Mouse (Mus musculus): Measurements from ENCODE around the gene Gdap2. TPM values are rescaled to one million over a fixed set of nuclear protein-coding genes. Genes with fewer than 3 reads are reported as not detected.

Gene Gdap2
- 7.6 and 8.1 TPM in 2 replicates for polyA plus RNA-seq (2012; rRNA removed)

GRCm38 (mm10) chr3:100162315-100163105 is at the start of gene Gdap2, which contains the start of gene Wdr3:
Gene Gdap2 (plus strand): TSS chr3:100162381.
Gene Wdr3 (minus strand): TSS chr3:100162407.
- no peaks in the 10 kb centered on the region for H3K27me3 ChIP-seq (ENCODE audit: control insufficient read depth, insufficient read depth, low read length)
- peaks cover 6% of the 10 kb centered on the region; the same call in 1 of the 2 replicates for H3K4me1 ChIP-seq (ENCODE audit: control insufficient read depth, insufficient read depth, insufficient read length)
- under 1% methylated on average over 55 of the region's 55 CpGs for WGBS
- no peak for TF ChIP-seq CTCF (IDR thresholded peaks at IDR 0.05; ENCODE audit: extremely low read depth, insufficient read depth, insufficient read length, insufficient replicate concordance)
- TF ChIP-seq POLR2A (IDR thresholded peaks at IDR 0.05; ENCODE audit: low read depth, low read length) = peak; percentile 87
- H3K36me3 ChIP-seq (ENCODE audit: control insufficient read depth, insufficient read depth, low read length) = peaks cover 14% of the 10 kb centered on the region
- peak within 1 kb of the TSS; percentile 89 for H3K4me3 ChIP-seq (ENCODE audit: extremely low read depth, insufficient read depth, insufficient read length)
- peak; percentile 90 to 93 for DNase-seq (ENCODE audit: low read depth in 1 of 2, low spot score in 2 of 2)
- peak within 1 kb of the TSS; percentile 92 for H3K27ac ChIP-seq (ENCODE audit: insufficient read depth, low read length)

- no peak for TF ChIP-seq POLR2A (IDR thresholded peaks at IDR 0.05; ENCODE audit: low read depth, low read length)
- no peak for TF ChIP-seq CTCF (IDR thresholded peaks at IDR 0.05; ENCODE audit: extremely low read depth, insufficient read depth, insufficient read length, insufficient replicate concordance)
- H3K36me3 ChIP-seq (ENCODE audit: control insufficient read depth, insufficient read depth, low read length) = no peaks in the 10 kb centered on the region
- DNase-seq (ENCODE audit: low read depth in 1 of 2, low spot score in 2 of 2) = no peak
- H3K4me1 ChIP-seq (ENCODE audit: control insufficient read depth, insufficient read depth, insufficient read length) = no peaks in the 10 kb centered on the region
- 80% methylated on average over 2 of the region's 2 CpGs for WGBS
- no peaks in the 10 kb centered on the region for H3K27me3 ChIP-seq (ENCODE audit: control insufficient read depth, insufficient read depth, low read length)
- no peak overlapping the region for H3K4me3 ChIP-seq (ENCODE audit: extremely low read depth, insufficient read depth, insufficient read length)
- no peak overlapping the region for H3K27ac ChIP-seq (ENCODE audit: insufficient read depth, low read length)
These were observed 43.5 kb upstream of the Gdap2 start for GRCm38 (mm10) chr3:100118681-100119080.

GRCm38 (mm10) chr3:100121961-100122360 is 40.2 kb upstream of the Gdap2 start:
- Histone ChIP-seq H3K4me1 (ENCODE audit: control insufficient read depth, insufficient read depth, insufficient read length) (no peaks in the 10 kb centered on the region), H3K27me3 (ENCODE audit: control insufficient read depth, insufficient read depth, low read length) (no peaks in the 10 kb centered on the region), H3K27ac (ENCODE audit: insufficient read depth, low read length) (no peak overlapping the region), H3K36me3 (ENCODE audit: control insufficient read depth, insufficient read depth, low read length) (no peaks in the 10 kb centered on the region), H3K4me3 (ENCODE audit: extremely low read depth, insufficient read depth, insufficient read length) (no peak overlapping the region)
- no peak for DNase-seq (ENCODE audit: low read depth in 1 of 2, low spot score in 2 of 2)
- WGBS = 85% methylated on average over 2 of the region's 2 CpGs
- no peak for TF ChIP-seq POLR2A (IDR thresholded peaks at IDR 0.05; ENCODE audit: low read depth, low read length)
- no peak for TF ChIP-seq CTCF (IDR thresholded peaks at IDR 0.05; ENCODE audit: extremely low read depth, insufficient read depth, insufficient read length, insufficient replicate concordance)

- Histone ChIP-seq H3K4me3 (ENCODE audit: extremely low read depth, insufficient read depth, insufficient read length) (no peak overlapping the region), H3K27me3 (ENCODE audit: control insufficient read depth, insufficient read depth, low read length) (no peaks in the 10 kb centered on the region), H3K4me1 (ENCODE audit: control insufficient read depth, insufficient read depth, insufficient read length) (no peaks in the 10 kb centered on the region), H3K36me3 (ENCODE audit: control insufficient read depth, insufficient read depth, low read length) (no peaks in the 10 kb centered on the region), H3K27ac (ENCODE audit: insufficient read depth, low read length) (no peak overlapping the region)
- whole genome bisulfite sequencing = 71% methylated on average over 1 of the region's 1 CpGs
- no peak for DNase-seq (ENCODE audit: low read depth in 1 of 2, low spot score in 2 of 2)
- TF ChIP-seq POLR2A (IDR thresholded peaks at IDR 0.05; ENCODE audit: low read depth, low read length) (no peak), CTCF (IDR thresholded peaks at IDR 0.05; ENCODE audit: extremely low read depth, insufficient read depth, insufficient read length, insufficient replicate concordance) (no peak)
These were observed 39.7 kb upstream of the Gdap2 start for GRCm38 (mm10) chr3:100122445-100122844.

- Histone ChIP-seq H3K27ac (ENCODE audit: insufficient read depth, low read length) (no peak overlapping the region), H3K4me1 (ENCODE audit: control insufficient read depth, insufficient read depth, insufficient read length) (peaks cover 6% of the 10 kb centered on the region; the same call in 1 of the 2 replicates), H3K27me3 (ENCODE audit: control insufficient read depth, insufficient read depth, low read length) (no peaks in the 10 kb centered on the region), H3K36me3 (ENCODE audit: control insufficient read depth, insufficient read depth, low read length) (peaks cover 26% of the 10 kb centered on the region), H3K4me3 (ENCODE audit: extremely low read depth, insufficient read depth, insufficient read length) (no peak overlapping the region)
- TF ChIP-seq CTCF (IDR thresholded peaks at IDR 0.05; ENCODE audit: extremely low read depth, insufficient read depth, insufficient read length, insufficient replicate concordance) = no peak
- no peak for TF ChIP-seq POLR2A (IDR thresholded peaks at IDR 0.05; ENCODE audit: low read depth, low read length)
- no peak for DNase-seq (ENCODE audit: low read depth in 1 of 2, low spot score in 2 of 2)
- 72% methylated on average over 15 of the region's 15 CpGs for WGBS
These were observed 1.3 kb upstream of the Gdap2 start for GRCm38 (mm10) chr3:100160682-100161445.

GRCm38 (mm10) chr3:100161665-100162314 is 391 bp upstream of the Gdap2 start:
- no peaks in the 10 kb centered on the region for H3K27me3 ChIP-seq (ENCODE audit: control insufficient read depth, insufficient read depth, low read length)
- H3K27ac ChIP-seq (ENCODE audit: insufficient read depth, low read length) = peak overlapping the region; percentile 59
- peak in 1 of 2 experiments; percentile 8 for DNase-seq (ENCODE audit: low read depth in 1 of 2, low spot score in 2 of 2)
- under 1% methylated on average over 35 of the region's 35 CpGs for WGBS
- TF ChIP-seq CTCF (IDR thresholded peaks at IDR 0.05; ENCODE audit: extremely low read depth, insufficient read depth, insufficient read length, insufficient replicate concordance) (no peak), POLR2A (IDR thresholded peaks at IDR 0.05; ENCODE audit: low read depth, low read length) (no peak)
- peak overlapping the region; percentile 89 for H3K4me3 ChIP-seq (ENCODE audit: extremely low read depth, insufficient read depth, insufficient read length)
- H3K4me1 ChIP-seq (ENCODE audit: control insufficient read depth, insufficient read depth, insufficient read length) = peaks cover 6% of the 10 kb centered on the region; the same call in 1 of the 2 replicates
- peaks cover 19% of the 10 kb centered on the region for H3K36me3 ChIP-seq (ENCODE audit: control insufficient read depth, insufficient read depth, low read length)

Measured in spleen, adult 2 months (tissue).